16 mouse cellular contexts compared by ENCODE assay signal in genomic region chr5:30643477-30644179, GRCm38 (mm10). TPM values are rescaled to one million over a fixed set of nuclear protein-coding genes. Genes with fewer than 3 reads are reported as not detected.
DNase-seq lines count a peak whose midpoint lies in the region; ATAC-seq and TF ChIP-seq lines count a peak whose summit lies in the region.
"Had no signal": no experiment of that assay in that cellular context is flagged by ENCODE, and none has a peak within 500 bp of the region (broad histone marks: within the 10 kb centered on the region; RNA-seq: fewer than 3 reads in every experiment).

No protein-coding gene starts in this region.

- WGBS in kidney, adult 2 months = 54% methylated on average over 5 of the region's 5 CpGs
- 62% methylated on average over 5 of the region's 5 CpGs for WGBS in midbrain, postnatal 0 days
- 62% methylated on average over 5 of the region's 5 CpGs for WGBS in midbrain, embryonic 13.5 days
- 79% methylated on average over 5 of the region's 5 CpGs for WGBS in forebrain, embryonic 10.5 days

- H3K9ac ChIP-seq in midbrain, postnatal 0 days (replicated peaks; ENCODE audit: low read length, poor library complexity, severe bottlenecking) = no peak overlapping the region
- H3K9ac ChIP-seq in midbrain, embryonic 13.5 days (replicated peaks) = no peak overlapping the region
- H3K9ac ChIP-seq: lung, embryonic 14.5 days; stomach, embryonic 15.5 days had no signal

- ATAC-seq in midbrain, postnatal 0 days (ENCODE audit: low FRiP score) = no peak
- no peak for ATAC-seq in midbrain, embryonic 13.5 days

- peak; percentile 5 for DNase-seq in adrenal gland, postnatal 10 days
- DNase-seq in adrenal gland, adult 18-20 months (ENCODE audit: low spot score in 2 of 2) = no peak
- DNase-seq in kidney, adult 2 months = peak; percentile 47
- DNase-seq in kidney, adult 8-10 months = no peak
- peak; percentile 11 for DNase-seq in midbrain, postnatal 0 days (ENCODE audit: low spot score)
- DNase-seq in left cerebral cortex, postnatal 14 days (ENCODE audit: low spot score in 2 of 2) = peak; percentile 16 to 74
- DNase-seq in forebrain, embryonic 10.5 days (ENCODE audit: extremely low spot score, low spot score) = no peak
- DNase-seq: cerebellum, adult 2 months; gastrocnemius, postnatal 14 days; liver; lung, embryonic 14.5 days; thymus, postnatal 25 days had no signal

- no peaks in the 10 kb centered on the region for H3K36me3 ChIP-seq in kidney, adult 2 months (ENCODE audit: control insufficient read depth, insufficient read depth, low read length)
- no peaks in the 10 kb centered on the region for H3K36me3 ChIP-seq in midbrain, postnatal 0 days (ENCODE audit: insufficient read depth, low read length)
- H3K36me3 ChIP-seq in midbrain, embryonic 13.5 days = no peaks in the 10 kb centered on the region
- H3K36me3 ChIP-seq in forebrain, embryonic 10.5 days (replicated peaks) = no peaks in the 10 kb centered on the region
- H3K36me3 ChIP-seq: embryonic facial prominence, embryonic 10.5 days; stomach, embryonic 15.5 days had no signal

- no peak overlapping the region for H3K4me2 ChIP-seq in midbrain, postnatal 0 days (ENCODE audit: low read depth, low read length, poor library complexity, severe bottlenecking)
- H3K4me2 ChIP-seq in midbrain, embryonic 13.5 days (replicated peaks) = no peak overlapping the region
- H3K4me2 ChIP-seq: lung, embryonic 14.5 days; stomach, embryonic 15.5 days had no signal

- no peak for TF ChIP-seq POLR2A in kidney, adult 2 months (IDR thresholded peaks at IDR 0.05; ENCODE audit: low read depth, low read length)

- TF ChIP-seq CTCF in kidney, adult 2 months (conservative IDR thresholded peaks at IDR 0.05; ENCODE audit: insufficient read depth, insufficient read length, low read depth, low read length) = no peak
- no peak for TF ChIP-seq CTCF in midbrain, postnatal 0 days (IDR thresholded peaks at IDR 0.05)

- peaks cover 2% of the 10 kb centered on the region; the same call in 1 of the 2 replicates for H3K4me1 ChIP-seq in kidney, adult 2 months (ENCODE audit: control insufficient read depth, insufficient read depth, low read length)
- H3K4me1 ChIP-seq in midbrain, postnatal 0 days (ENCODE audit: insufficient read depth, low read length) = peaks cover 2% of the 10 kb centered on the region; the same call in 1 of the 2 replicates
- peaks cover 12% of the 10 kb centered on the region for H3K4me1 ChIP-seq in midbrain, embryonic 13.5 days (replicated peaks)
- H3K4me1 ChIP-seq in forebrain, embryonic 10.5 days = peaks cover 14% of the 10 kb centered on the region

- H3K27ac ChIP-seq in kidney, adult 2 months (ENCODE audit: insufficient read depth, low read depth, low read length) = no peak overlapping the region
- H3K27ac ChIP-seq in midbrain, postnatal 0 days (ENCODE audit: low read depth, low read length) = no peak overlapping the region
- H3K27ac ChIP-seq in midbrain, embryonic 13.5 days = no peak overlapping the region
- H3K27ac ChIP-seq in forebrain, embryonic 10.5 days = no peak overlapping the region
- H3K27ac ChIP-seq: embryonic facial prominence, embryonic 10.5 days; stomach, embryonic 15.5 days had no signal

- intact Hi-C loops in left cerebral cortex, postnatal 14 days (cut with DNase I) = no loop called here

- H3K9me3 ChIP-seq in midbrain, postnatal 0 days (ENCODE audit: low read length) = no peaks in the 10 kb centered on the region
- no peaks in the 10 kb centered on the region for H3K9me3 ChIP-seq in midbrain, embryonic 13.5 days
- H3K9me3 ChIP-seq in forebrain, embryonic 10.5 days = no peaks in the 10 kb centered on the region
- H3K9me3 ChIP-seq: embryonic facial prominence, embryonic 10.5 days; stomach, embryonic 15.5 days had no signal

- H3K27me3 ChIP-seq in kidney, adult 2 months (replicated peaks; ENCODE audit: control insufficient read depth, insufficient read depth, low read length) = no peaks in the 10 kb centered on the region
- no peaks in the 10 kb centered on the region for H3K27me3 ChIP-seq in midbrain, postnatal 0 days (ENCODE audit: insufficient read depth, low read length)
- H3K27me3 ChIP-seq in midbrain, embryonic 13.5 days = no peaks in the 10 kb centered on the region; the same call in 1 of the 2 replicates
- no peaks in the 10 kb centered on the region for H3K27me3 ChIP-seq in forebrain, embryonic 10.5 days (ENCODE audit: poor library complexity, severe bottlenecking)
- H3K27me3 ChIP-seq: stomach, embryonic 15.5 days had no signal

- no peak overlapping the region for H3K4me3 ChIP-seq in kidney, adult 2 months (ENCODE audit: insufficient read depth, low read depth, low read length)
- no peak overlapping the region for H3K4me3 ChIP-seq in midbrain, postnatal 0 days (ENCODE audit: low read depth, low read length)
- no peak overlapping the region for H3K4me3 ChIP-seq in midbrain, embryonic 13.5 days (replicated peaks)
- no peak overlapping the region for H3K4me3 ChIP-seq in forebrain, embryonic 10.5 days
- H3K4me3 ChIP-seq: embryonic facial prominence, embryonic 10.5 days; stomach, embryonic 15.5 days had no signal

RNA-seq across cellular contexts. Expression of gene Slc35f6, which starts 4.1 kb away (rescaled TPM):
- total RNA-seq in adrenal gland, postnatal 10 days (2021) = 10 to 100 TPM; 30.4 to 34.6 TPM
- total RNA-seq in adrenal gland, adult 18-20 months (2021) = 10 to 100 TPM; 38.7 to 43.8 TPM
- polyA plus RNA-seq in kidney, adult 2 months (2012; rRNA removed) = 51.2 and 70.6 TPM in 2 replicates
- total RNA-seq in midbrain, postnatal 0 days (2014; rRNA removed) = 62.5 and 65.3 TPM in 2 replicates
- 25.1 and 30.9 TPM in 2 replicates for polyA plus RNA-seq in midbrain, postnatal 0 days (2015; fragmentation: Nextera tagmentation; extraction: Ambion mirVana)
- 29.5 and 32.0 TPM in 2 replicates for polyA plus RNA-seq in midbrain, embryonic 13.5 days (2015; fragmentation: Nextera tagmentation; extraction: Ambion mirVana)
- 10 to 100 TPM; 32.2 to 37.4 TPM for total RNA-seq in left cerebral cortex, postnatal 14 days (2021)
- 25.9 and 27.2 TPM in 2 replicates for polyA plus RNA-seq in forebrain, embryonic 10.5 days (2016; fragmentation: Nextera tagmentation; extraction: Ambion mirVana)

RNA-seq across cellular contexts. Expression of gene Cenpa, which starts 22.9 kb away (rescaled TPM):
- 10 to 100 TPM; 38.0 to 54.0 TPM for total RNA-seq in adrenal gland, postnatal 10 days (2021)
- total RNA-seq in adrenal gland, adult 18-20 months (2021) = 1 to 10 TPM; 6.5 to 7.6 TPM
- 6.3 and 6.6 TPM in 2 replicates for polyA plus RNA-seq in kidney, adult 2 months (2012; rRNA removed)
- total RNA-seq in midbrain, postnatal 0 days (2014; rRNA removed) = 8.9 and 9.4 TPM in 2 replicates
- polyA plus RNA-seq in midbrain, postnatal 0 days (2015; fragmentation: Nextera tagmentation; extraction: Ambion mirVana) = 19.6 and 22.6 TPM in 2 replicates
- polyA plus RNA-seq in midbrain, embryonic 13.5 days (2015; fragmentation: Nextera tagmentation; extraction: Ambion mirVana) = 120 and 122 TPM in 2 replicates
- 1 to 10 TPM; 8.1 to 9.5 TPM for total RNA-seq in left cerebral cortex, postnatal 14 days (2021)
- 439 and 473 TPM in 2 replicates for polyA plus RNA-seq in forebrain, embryonic 10.5 days (2016; fragmentation: Nextera tagmentation; extraction: Ambion mirVana)

RNA-seq across cellular contexts. Expression of gene Kcnk3, which starts 55.7 kb away (rescaled TPM):
- total RNA-seq in adrenal gland, postnatal 10 days (2021) = 100 to 1,000 TPM; 549 to 558 TPM
- 1,000 to 10,000 TPM in 1 of 2 experiments, 100 to 1,000 TPM in 1; 960 to 1,436 TPM for total RNA-seq in adrenal gland, adult 18-20 months (2021)
- 25.0 and 30.0 TPM in 2 replicates for polyA plus RNA-seq in kidney, adult 2 months (2012; rRNA removed)
- 18.8 and 21.8 TPM in 2 replicates for total RNA-seq in midbrain, postnatal 0 days (2014; rRNA removed)
- 12.2 and 12.3 TPM in 2 replicates for polyA plus RNA-seq in midbrain, postnatal 0 days (2015; fragmentation: Nextera tagmentation; extraction: Ambion mirVana)
- 1.9 and 2.0 TPM in 2 replicates for polyA plus RNA-seq in midbrain, embryonic 13.5 days (2015; fragmentation: Nextera tagmentation; extraction: Ambion mirVana)
- total RNA-seq in left cerebral cortex, postnatal 14 days (2021) = 10 to 100 TPM; 19.5 to 20.2 TPM
- 0.05 and 0.14 TPM in 2 replicates for polyA plus RNA-seq in forebrain, embryonic 10.5 days (2016; fragmentation: Nextera tagmentation; extraction: Ambion mirVana)
- total RNA-seq: megakaryocyte-erythroid progenitor cell, adult 5-6 weeks had no signal

Comparison
In these comparisons a context has a peak if more than half of its experiments do, and no peak if none do; other contexts are left out.
1. DNase-seq: peak in adrenal gland, postnatal 10 days (single experiment), kidney, adult 2 months (single experiment), midbrain, postnatal 0 days (single experiment) and left cerebral cortex, postnatal 14 days (2 of 2); none in adrenal gland, adult 18-20 months (0 of 2), kidney, adult 8-10 months (0 of 2) and forebrain, embryonic 10.5 days (single experiment).
2. RNA of gene Kcnk3, which starts 55.7 kb away (total RNA-seq): 960 to 1,436 TPM in adrenal gland, adult 18-20 months and 549 to 558 TPM in adrenal gland, postnatal 10 days; 18.8 to 21.8 TPM in midbrain, postnatal 0 days and 19.5 to 20.2 TPM in left cerebral cortex, postnatal 14 days; every median in the first group is over 10 times any median in the second.